Mouse (Mus musculus): ENCODE measurements around the gene Gm6525. TPM values are rescaled to one million over a fixed set of nuclear protein-coding genes. Genes with fewer than 3 reads are reported as not detected.

Gene Gm6525
- polyA plus RNA-seq, 1 experiment: not detected

DNA sequence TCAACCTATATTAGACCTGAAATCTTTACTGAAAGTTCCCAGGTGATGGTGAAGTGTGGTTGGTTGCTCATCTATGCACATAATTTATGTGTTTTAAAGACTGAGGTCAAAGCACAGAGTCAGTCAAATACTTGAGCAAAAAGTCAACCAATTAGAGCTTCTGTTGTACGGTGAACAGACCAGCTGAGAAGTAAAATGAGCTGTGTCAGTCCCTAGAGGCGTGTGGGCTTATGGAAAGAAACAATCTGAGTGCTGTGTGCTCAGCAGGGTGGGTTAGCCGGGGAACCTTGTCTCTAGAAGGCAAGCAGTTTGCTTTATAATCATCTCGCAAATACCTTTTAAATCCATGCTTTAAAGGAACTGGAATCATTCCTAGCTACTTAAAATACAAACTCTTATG, 16.9 kb upstream of the Gm6525 start:
- no peak for TF ChIP-seq GATA1 (IDR thresholded peaks at IDR 0.05; ENCODE audit: low read length)

DNA sequence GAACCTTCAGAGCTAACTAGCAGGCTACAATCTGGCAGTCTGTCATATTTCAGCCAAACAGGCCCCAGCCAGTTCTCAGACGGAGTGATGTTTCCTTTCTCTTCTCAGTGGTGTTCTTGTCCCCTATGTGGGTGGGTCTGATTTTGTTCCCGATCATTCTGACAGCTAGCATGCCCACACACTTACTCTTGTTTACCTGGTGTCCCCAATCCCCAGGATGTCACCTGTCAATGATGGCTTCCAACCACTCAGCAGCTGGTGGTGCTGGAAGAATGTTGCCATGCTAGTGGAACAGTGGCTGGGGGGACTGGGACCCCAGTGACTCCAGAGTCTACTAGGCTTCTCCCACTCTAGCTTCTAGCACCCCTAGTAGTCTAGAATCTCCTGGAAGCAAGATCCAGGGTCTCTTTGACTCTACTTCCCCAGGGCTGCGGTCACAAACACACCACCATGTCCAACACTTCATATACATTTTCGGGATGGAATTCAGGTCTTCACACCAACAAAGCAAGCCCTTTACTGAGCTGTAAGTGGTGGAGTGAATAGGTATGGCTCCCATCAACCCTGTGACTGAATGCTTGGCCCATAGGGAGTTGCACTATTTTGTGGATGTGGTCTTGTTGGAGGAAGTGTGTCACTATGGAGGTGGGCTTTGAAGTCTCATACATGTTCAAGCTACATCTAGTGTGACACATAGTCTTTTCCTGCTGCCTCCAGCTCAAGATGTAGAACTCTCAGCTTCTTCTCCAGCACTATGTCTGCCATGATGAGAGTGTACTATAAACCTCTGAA, 16.1 kb upstream of the Gm6525 start:
- no peak for TF ChIP-seq GATA1 (IDR thresholded peaks at IDR 0.05; ENCODE audit: low read length)

DNA sequence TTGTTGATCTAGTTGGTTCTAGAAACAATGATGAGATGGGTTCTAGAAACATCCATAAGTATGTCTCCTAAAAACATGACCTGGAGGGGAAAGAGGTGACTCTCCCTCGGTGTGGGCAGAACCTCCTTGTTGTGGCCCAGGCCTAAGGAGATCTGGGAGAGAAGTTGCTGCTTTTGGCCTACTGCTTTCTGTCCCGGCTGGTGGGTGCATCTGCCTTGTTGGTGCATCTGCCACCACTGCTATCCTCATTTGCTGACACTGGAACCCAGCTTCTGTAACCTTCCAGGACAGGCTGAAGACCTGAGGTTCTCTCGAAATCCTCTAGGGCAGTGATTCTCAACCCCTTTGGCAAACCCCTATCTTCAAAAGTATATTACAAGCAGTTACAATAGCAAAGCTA, 8.5 kb upstream of the Gm6525 start:
- TF ChIP-seq GATA1 (IDR thresholded peaks at IDR 0.05; ENCODE audit: low read length): no peak

DNA sequence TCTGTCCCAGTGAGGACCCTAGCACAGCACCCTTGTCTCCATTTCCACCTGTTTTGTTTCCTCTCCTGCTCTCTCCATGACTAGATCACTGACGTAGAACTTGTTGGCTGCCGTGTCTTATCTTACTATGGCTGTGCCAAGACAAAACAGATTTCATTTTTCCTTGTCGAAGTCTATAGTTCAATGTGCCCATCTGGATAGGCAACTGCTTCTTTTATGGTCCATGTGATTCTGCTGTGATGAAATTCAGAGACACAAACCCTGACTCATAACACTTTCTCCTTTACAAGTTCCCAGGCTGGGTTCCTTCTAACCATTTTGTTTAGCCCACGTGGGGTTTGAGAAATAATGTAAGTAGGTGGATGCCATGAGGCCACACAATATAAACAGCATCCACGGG, 7.8 kb upstream of the Gm6525 start:
- no peak for TF ChIP-seq GATA1 (IDR thresholded peaks at IDR 0.05; ENCODE audit: low read length)

DNA sequence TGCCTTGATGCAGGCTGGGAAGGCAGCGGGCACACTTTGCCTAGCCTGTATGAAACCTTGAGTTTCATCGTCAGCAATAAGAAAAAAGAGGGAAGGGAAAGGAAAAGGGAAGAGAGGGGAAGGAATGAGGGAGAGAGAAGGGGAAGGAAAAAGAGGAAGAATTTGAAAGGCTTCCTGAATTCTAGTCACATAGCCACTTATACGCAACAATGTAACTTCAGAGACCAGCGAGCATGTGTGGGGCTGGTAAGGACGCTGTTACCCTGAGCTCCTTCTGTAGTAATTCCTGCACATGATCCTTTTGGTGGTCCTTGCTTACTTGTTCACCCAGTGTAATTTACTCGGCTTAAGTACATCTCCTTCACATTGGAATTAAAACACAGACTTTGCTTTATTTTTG, 5.0 kb upstream of the Gm6525 start:
- no peak for TF ChIP-seq GATA1 (IDR thresholded peaks at IDR 0.05; ENCODE audit: low read length)

DNA sequence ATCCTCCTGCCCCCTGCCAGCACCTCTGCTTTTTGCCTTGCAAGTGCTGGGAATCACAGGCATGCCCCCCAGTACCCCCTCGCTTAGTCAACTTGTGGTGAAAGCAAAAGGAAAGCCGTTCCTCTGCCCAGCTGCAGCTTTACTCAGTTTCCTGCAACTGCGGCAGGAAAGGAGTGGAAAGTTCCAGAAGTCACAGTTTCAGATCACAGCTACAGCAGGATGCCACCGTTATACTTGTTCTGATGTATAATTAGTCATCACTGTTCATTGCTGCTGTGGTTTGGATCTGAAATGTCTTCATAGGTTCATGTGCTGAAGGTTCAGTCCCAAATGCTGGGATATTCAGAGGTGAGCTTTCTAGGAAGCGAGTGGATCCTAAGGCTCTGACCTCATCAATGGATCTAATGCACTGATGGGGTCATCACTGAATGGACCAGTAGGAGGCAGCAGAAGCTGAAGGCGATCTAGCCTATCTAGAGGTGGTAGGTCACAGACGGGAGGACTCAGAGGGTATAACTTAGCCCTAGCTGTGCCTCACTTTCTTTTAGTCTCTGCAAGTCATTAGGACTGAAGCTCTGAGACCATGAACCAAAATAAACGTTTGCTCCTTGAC, 4.4 kb upstream of the Gm6525 start:
- no peak for TF ChIP-seq GATA1 (IDR thresholded peaks at IDR 0.05; ENCODE audit: low read length)

DNA sequence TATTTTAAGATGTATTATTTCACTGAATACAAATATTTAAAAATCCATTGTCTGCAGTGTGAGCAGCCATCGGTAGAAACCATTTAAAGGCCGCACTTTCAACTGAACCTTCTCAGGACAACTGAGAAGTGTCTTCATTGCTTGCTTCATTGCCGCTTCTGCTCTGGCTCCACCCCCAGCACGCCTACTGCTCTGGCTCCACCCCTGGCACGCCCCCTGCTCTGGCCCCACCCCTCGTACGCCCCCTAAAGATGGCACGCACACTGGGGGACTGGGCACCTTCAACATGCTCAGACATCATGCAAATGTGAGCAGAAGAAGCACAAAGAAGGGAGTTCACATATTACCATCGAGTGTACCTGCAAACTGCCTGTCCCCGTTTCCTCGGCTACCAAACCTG, 1.5 kb upstream of the Gm6525 start:
- TF ChIP-seq GATA1 (IDR thresholded peaks at IDR 0.05; ENCODE audit: low read length): no peak

DNA sequence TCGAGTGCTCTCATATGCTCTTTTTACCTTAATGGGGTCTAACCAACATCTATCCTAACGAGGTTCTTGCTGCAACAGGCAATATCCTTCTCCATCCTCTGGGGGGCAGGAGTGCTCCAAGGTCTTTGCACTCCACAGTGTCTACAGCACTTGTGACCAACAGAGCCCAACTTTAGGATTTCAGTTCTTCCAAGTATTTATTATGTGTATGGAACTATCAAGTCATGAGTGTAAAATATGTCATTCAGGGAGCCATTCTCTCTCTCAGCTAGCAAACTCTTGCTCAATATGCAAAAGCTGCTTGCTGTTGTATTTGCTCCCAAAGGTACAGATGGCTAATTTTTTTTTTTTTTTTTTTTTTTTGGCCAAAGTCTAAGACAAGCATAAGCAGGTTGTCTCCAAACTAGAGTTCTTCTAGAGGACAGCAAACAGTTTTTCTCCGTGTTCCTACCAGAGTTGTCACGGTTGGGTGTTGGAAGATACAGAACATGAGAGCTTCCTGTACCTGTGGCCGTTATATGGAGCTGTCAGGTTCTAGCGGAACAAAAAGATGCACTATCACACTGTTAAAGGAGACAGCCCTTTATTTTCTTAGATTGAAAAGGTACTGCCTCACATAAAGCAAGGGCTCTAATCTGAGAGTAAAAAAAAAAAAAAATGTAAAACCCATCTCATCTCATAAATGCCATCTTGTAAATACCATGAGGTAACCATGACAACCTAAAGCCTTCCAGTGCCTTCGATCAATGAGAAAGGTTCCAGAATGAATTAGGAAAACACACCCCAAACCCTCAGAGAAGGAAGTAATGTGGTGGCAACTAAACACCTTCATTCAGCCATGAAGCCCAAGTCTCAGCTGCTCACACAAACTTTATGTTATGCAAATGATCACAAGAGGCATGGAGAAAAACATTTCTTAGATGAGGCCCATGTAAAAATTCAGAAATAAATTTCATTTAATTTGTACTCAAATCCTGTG, 1.7 kb downstream of the Gm6525 start:
- TF ChIP-seq GATA1 (IDR thresholded peaks at IDR 0.05; ENCODE audit: low read length): no peak

DNA sequence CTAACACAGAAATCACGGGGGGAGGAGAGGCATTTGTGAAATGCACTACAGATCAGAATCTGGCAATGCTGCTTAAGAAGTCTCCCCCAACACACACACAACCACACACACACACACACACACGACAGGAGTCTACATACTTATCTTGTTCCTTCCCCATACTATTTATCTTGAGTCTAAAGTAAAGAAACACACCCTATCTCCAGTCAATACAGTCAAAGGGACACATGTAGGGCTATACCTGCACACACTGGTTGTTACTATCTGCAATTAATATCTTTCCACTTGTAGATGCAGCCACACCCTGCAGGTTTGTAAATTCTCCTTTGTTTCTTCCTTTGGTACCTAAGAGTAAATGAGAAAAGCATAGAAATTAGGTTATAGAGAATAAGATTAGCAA, 3.9 kb downstream of the Gm6525 start:
- no peak for TF ChIP-seq GATA1 (IDR thresholded peaks at IDR 0.05; ENCODE audit: low read length)

DNA sequence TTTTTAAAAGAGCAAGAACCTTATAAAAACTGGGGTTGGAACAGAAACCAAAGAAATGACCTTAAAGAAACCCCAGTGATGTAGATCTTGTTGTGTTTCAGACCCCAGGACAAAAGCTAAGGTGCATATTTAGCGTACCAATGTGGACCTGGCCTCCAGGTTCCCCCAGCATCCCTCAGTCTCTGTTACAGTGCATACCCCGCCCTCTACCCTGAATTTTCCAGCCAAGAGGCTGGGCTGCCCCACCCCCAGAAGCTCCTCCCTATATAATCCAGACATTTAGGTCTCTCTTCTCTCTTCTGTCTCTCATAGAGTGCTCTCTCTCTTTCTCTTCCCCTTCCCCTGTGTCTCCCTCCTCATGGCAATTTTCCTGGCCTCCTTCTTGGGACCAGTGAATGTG, 6.4 kb downstream of the Gm6525 start:
- no peak for TF ChIP-seq GATA1 (IDR thresholded peaks at IDR 0.05; ENCODE audit: low read length)

DNA sequence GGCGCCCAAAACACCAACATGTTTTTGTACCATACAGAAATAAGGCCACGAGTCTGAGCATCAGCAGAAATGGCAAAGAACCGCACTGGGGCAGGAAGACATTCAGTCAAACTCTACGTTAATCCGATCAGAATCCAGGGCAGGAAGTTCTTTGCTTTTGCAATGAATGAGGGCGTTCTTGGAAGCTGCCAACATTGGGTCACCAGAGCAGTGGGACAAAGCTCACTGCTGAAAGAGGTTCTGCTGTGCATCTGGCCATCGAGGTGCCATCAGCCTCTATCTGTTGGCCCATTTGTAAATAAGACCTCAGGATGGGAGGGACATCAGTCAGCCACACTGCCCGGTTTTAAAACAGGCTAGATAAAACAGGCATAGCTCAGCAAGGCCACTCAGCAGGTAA, 7.2 kb downstream of the Gm6525 start:
- TF ChIP-seq GATA1 (IDR thresholded peaks at IDR 0.05; ENCODE audit: low read length): no peak

DNA sequence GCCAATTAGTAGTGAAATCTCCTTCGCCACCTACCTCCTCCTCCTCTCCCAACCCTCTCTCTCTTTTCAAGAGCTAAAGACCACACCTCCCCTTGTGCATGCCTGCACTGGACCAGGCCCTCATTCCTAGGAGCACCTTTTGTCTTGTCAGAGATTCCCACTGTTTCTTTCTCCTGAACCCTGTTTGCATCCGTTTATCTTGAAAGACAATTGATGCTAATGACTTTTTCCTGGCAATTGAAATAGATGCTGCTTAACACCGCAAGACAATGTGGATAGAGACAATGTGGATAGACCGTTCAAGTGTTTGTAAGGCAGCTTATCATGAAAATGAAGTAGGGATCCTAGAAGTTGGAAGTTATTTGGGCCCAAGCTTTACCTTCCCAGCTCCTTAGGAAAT, 7.8 kb downstream of the Gm6525 start:
- no peak for TF ChIP-seq GATA1 (IDR thresholded peaks at IDR 0.05; ENCODE audit: low read length)

DNA sequence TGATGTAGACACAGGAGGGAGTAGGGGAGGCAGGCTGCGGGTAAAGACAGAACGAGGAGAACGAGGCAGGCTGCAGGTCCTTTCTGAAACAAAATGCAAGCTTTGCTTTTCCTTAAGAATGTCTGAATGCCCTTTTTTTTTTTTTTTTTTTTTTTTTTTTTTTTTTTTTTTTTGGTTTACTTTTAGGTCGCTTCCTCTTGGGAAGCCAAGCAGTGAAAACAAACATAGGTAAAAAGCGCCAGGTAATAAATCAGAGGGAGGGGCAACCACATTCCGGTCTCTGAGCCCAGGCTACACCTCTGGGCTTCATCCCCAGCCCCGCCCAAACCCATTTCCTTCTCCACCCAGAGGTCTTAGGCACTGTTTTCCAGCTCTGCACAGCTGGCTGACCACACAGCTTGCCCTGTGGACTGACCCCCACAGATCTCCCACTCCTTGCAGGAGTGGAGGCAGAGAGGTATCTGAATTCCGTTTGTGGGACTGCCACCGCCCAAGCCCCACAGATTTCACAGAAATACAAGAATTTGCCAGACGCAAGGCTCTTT, 15.8 kb downstream of the Gm6525 start:
- TF ChIP-seq GATA1 (IDR thresholded peaks at IDR 0.05; ENCODE audit: low read length): no peak

DNA sequence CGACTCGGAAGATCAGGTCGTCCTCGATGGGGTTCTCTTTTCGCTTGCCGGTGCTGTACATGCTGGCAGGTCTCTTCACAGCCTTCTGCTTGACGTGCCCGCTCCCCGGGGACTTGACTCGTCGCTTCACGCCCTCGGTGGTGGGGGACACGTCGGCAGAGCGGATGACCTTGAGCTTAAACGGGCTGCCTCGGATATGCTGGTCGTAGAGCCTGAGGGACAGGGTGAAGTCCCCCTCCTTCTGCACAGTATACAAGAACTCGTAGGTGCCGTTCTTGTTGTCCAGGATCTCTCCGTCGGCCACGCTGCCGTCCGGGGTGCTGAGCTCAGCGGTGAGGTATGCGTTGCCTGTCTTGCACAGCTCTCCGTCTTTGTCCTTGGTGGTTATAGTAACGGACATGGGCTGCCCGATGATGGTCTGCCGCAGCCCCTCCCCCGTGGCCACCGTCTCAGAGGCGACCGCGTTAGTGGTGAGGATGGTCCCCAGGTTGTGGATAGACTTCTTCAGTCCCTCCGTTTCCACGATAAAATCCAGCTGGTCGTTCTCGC, 16.7 kb downstream of the Gm6525 start:
- no peak for TF ChIP-seq GATA1 (IDR thresholded peaks at IDR 0.05; ENCODE audit: low read length)

DNA sequence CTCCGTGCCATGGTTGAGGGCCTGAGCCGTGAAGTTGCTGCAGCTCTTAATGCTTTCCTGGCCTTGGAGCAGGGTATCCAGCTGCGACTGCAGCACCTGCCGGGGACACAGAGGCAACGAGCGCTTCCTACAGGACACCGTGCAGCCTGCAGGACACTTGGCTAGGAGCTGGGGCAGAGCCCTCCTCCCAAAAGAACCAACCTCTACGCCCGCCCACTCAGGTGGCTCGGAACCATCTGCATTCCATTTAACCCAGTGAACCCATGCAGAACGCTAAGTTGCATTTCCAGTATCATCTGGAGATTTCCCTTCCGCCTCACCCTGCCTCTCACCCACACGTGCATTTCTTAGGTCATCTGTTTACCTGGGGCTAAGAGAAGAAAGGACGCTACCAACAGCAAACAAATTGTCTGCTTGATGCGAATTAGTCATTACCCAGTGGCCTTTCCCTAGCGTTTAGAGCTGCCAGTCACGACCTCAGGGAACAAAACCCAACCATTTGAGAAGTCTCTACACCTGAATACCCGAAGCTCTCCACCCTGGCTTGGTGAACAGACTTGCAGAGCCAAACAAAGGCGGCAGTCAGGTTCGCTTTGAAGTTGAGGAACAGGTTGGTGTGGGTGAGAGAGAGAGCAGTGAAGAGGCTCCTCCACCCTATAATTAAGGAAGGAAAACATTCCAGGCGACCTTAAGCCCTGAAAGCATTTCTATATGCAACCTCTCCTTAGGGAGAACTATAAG, 17.4 kb downstream of the Gm6525 start:
- no peak for TF ChIP-seq GATA1 (IDR thresholded peaks at IDR 0.05; ENCODE audit: low read length)
